Mouse (Mus musculus) testis, adult 2 months (tissue): ENCODE measurements at regions not wholly inside any gene's neighbourhood (a gene's known extent, or its start where the extent isn't known, plus 50 kb on each side); places are given as distances from the start of the nearest gene placed in this dataset.
A peak's percentile ranks its signal among the peaks of the same experiment; 100 is the strongest.

Experiments used
- H3K27ac ChIP-seq: fragments of 200-500 bp; 2 replicates; pipeline ENCODE4 v1.5.1; 2012; ENCODE audit warnings: low read depth, low read length; ENCODE audit not compliant: control insufficient read depth, insufficient read depth
- H3K27me3 ChIP-seq: fragments of 200-500 bp; 2 replicates; pipeline ENCODE4 v1.6.1; 2012; ENCODE audit warnings: mild to moderate bottlenecking, low read length, moderate library complexity; ENCODE audit not compliant: control insufficient read depth, insufficient read depth
- H3K36me3 ChIP-seq: fragments of 200-500 bp; 2 replicates; pipeline ENCODE4 v1.6.1; 2012; ENCODE audit warnings: mild to moderate bottlenecking, low read length; ENCODE audit not compliant: control insufficient read depth, insufficient read depth
- H3K4me1 ChIP-seq: fragments of 200-500 bp; 2 replicates; pipeline ENCODE4 v1.6.1; 2012; ENCODE audit warnings: low read length; ENCODE audit not compliant: control insufficient read depth, insufficient read depth
- H3K4me3 ChIP-seq: fragments of 200-500 bp; 2 replicates; pipeline ENCODE4 v1.5.1; 2012; ENCODE audit warnings: low read depth, mild to moderate bottlenecking, low read length, moderate library complexity, mixed read lengths; ENCODE audit not compliant: control insufficient read depth
- CTCF ChIP-seq: fragments of 200-500 bp; IDR thresholded peaks from 2 replicates; pipeline ENCODE4 v1.5.1; 2012; ENCODE audit warnings: low read depth, mild to moderate bottlenecking, inconsistent platforms, low read length, moderate library complexity; ENCODE audit not compliant: control insufficient read depth, insufficient read depth, insufficient replicate concordance
- POLR2A ChIP-seq: fragments of 200-500 bp; IDR thresholded peaks from 2 replicates; pipeline ENCODE4 v1.6.1; 2012; ENCODE audit warnings: low read depth, mild to moderate bottlenecking, inconsistent platforms, low read length, moderate library complexity; ENCODE audit not compliant: control insufficient read depth

- no peak overlapping the region for H3K27ac ChIP-seq
- no peaks in the 10 kb centered on the region for H3K36me3 ChIP-seq
- TF ChIP-seq POLR2A (no peak), CTCF (no peak)
- no peaks in the 10 kb centered on the region for H3K4me1 ChIP-seq
- no peaks in the 10 kb centered on the region for H3K27me3 ChIP-seq
- H3K4me3 ChIP-seq = no peak overlapping the region
These were observed 194.1 kb downstream of the C1d start for GRCm38 (mm10) chr11:17451451-17451850.

GRCm38 (mm10) chr11:17453530-17453929 lies 196.2 kb downstream of the C1d start:
- no peak overlapping the region for H3K27ac ChIP-seq
- no peaks in the 10 kb centered on the region for H3K36me3 ChIP-seq
- no peak for TF ChIP-seq POLR2A
- no peak for TF ChIP-seq CTCF
- no peaks in the 10 kb centered on the region for H3K4me1 ChIP-seq
- no peaks in the 10 kb centered on the region for H3K27me3 ChIP-seq
- no peak overlapping the region for H3K4me3 ChIP-seq

GRCm38 (mm10) chr11:17458946-17459345 lies 201.6 kb downstream of the C1d start:
- Histone ChIP-seq H3K4me3 (no peak overlapping the region), H3K36me3 (no peaks in the 10 kb centered on the region), H3K27me3 (no peaks in the 10 kb centered on the region), H3K4me1 (peaks cover 2% of the 10 kb centered on the region; the same call in 1 of the 2 replicates), H3K27ac (no peak overlapping the region)
- TF ChIP-seq POLR2A (no peak), CTCF (no peak)

GRCm38 (mm10) chr11:17460024-17460919 lies 202.9 kb downstream of the C1d start:
- Histone ChIP-seq H3K36me3 (no peaks in the 10 kb centered on the region), H3K27me3 (no peaks in the 10 kb centered on the region), H3K4me3 (no peak overlapping the region), H3K4me1 (peaks cover 2% of the 10 kb centered on the region; the same call in 1 of the 2 replicates), H3K27ac (no peak overlapping the region)
- no peak for TF ChIP-seq CTCF
- TF ChIP-seq POLR2A = no peak

GRCm38 (mm10) chr11:17460920-17461279 lies 203.5 kb downstream of the C1d start:
- H3K36me3 ChIP-seq = no peaks in the 10 kb centered on the region
- H3K27me3 ChIP-seq = no peaks in the 10 kb centered on the region
- H3K27ac ChIP-seq = no peak overlapping the region
- TF ChIP-seq CTCF (no peak), POLR2A (no peak)
- peaks cover 2% of the 10 kb centered on the region; the same call in 1 of the 2 replicates for H3K4me1 ChIP-seq
- H3K4me3 ChIP-seq = no peak overlapping the region

- Histone ChIP-seq H3K27me3 (no peaks in the 10 kb centered on the region), H3K4me1 (peaks cover 2% of the 10 kb centered on the region; the same call in 1 of the 2 replicates), H3K36me3 (no peaks in the 10 kb centered on the region), H3K27ac (no peak overlapping the region), H3K4me3 (no peak overlapping the region)
- TF ChIP-seq CTCF (no peak), POLR2A (no peak)
These were observed 204.3 kb downstream of the C1d start for GRCm38 (mm10) chr11:17461701-17462100.

- Histone ChIP-seq H3K27ac (no peak overlapping the region), H3K4me3 (no peak overlapping the region), H3K36me3 (no peaks in the 10 kb centered on the region), H3K27me3 (no peaks in the 10 kb centered on the region), H3K4me1 (peaks cover 2% of the 10 kb centered on the region; the same call in 1 of the 2 replicates)
- TF ChIP-seq POLR2A (no peak), CTCF (peak; percentile 45; the same call in 1 of the 2 replicates)
These were observed 207.5 kb downstream of the C1d start for GRCm38 (mm10) chr11:17464875-17465274.
